Mouse (Mus musculus): ENCODE measurements at regions not wholly inside any gene's neighbourhood (a gene's known extent, or its start where the extent isn't known, plus 50 kb on each side); places are given as distances from the start of the nearest gene placed in this dataset.

- TF ChIP-seq CTCF (IDR thresholded peaks at IDR 0.05; ENCODE audit: low read depth) (no peak), EP300 (IDR thresholded peaks at IDR 0.05; ENCODE audit: low read depth) (no peak)
These were observed 135.0 kb upstream of the Tet2 start for GRCm38 (mm10) chr3:133679891-133680290.

All from liver, postnatal 0 days (tissue).